Mouse (Mus musculus): ENCODE results near the gene AC161166.1.
A peak's percentile ranks its signal among the peaks of the same experiment; 100 is the strongest.

The AC161166.1 gene

GRCm38 (mm10) chr7:24512355-24512754, at the start of gene AC161166.1:
Gene AC161166.1 (minus strand): TSS chr7:24512455.
- DNase-seq = no peak

GRCm38 (mm10) chr7:24561450-24561849, 49.2 kb upstream of the AC161166.1 start:
- no peak for DNase-seq

- DNase-seq = no peak
Measured at GRCm38 (mm10) chr7:24555786-24556185, 43.5 kb upstream of the AC161166.1 start.

DNA sequence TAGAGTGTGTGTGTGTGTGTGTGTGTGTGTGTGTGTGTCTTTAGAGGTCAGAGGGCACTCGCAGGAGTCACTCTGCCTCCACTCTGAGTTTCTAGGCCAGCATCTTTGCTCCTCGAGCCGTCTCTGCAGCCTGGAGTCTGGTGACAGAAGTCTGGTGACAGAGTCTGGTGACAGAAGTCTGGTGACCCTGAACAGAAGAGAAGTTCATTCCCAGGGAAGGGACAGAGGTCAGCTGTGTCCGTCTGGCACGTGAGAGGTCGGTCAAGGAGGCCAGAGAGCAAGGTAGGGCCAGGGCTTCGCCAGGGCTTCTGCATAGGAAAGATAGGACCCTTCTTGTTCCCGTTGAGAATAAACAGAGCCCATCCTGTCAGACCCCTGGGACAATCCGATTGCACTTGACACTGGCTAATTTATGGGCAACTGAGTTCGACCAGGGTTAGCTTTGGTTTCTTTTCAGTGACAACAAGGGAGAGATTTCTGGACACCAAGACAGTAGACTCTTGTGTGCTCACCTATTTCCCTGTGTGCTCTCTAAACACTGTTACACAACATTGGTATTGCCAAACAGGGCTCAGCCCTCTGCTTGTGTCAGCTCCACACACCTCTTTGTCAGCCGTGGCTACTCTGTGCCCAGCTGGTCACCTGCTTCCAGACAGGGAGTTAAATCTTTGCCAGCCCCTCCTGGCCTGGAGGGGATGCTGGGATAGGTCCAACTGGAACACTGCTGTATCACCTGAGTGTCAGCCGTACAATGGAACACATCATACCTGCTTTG, 39.9 kb upstream of the AC161166.1 start:
- no peak for DNase-seq

DNA sequence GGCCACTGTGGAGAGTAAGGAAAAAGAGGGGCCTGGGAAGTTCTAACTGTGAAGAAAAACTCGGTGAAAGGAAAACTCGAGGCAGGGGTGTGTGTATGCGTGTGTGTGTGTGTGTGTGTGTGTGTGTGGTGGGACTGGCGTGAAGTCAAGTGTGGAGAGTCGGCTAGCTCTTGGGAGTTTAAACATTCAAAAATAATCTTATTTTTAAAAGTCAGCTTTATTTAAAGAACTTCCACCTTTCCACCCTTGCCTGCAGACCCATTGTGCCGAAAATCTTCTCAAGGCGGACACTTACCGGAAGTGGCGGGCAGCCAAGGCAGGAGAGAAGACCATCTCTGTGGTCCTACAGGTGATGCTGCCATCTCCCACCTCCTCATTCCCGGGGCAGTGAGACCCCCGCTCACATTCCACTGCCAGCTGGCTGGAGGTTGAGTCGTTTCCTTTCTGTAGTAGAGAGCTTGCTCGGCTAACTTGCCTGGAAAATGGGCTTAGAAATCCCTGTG, 35.3 kb upstream of the AC161166.1 start:
- DNase-seq = peak in 1 of 2 experiments; percentile 46

GRCm38 (mm10) chr7:24546634-24547389, 34.6 kb upstream of the AC161166.1 start:
- peak; percentile 99 to 100 for DNase-seq

DNA sequence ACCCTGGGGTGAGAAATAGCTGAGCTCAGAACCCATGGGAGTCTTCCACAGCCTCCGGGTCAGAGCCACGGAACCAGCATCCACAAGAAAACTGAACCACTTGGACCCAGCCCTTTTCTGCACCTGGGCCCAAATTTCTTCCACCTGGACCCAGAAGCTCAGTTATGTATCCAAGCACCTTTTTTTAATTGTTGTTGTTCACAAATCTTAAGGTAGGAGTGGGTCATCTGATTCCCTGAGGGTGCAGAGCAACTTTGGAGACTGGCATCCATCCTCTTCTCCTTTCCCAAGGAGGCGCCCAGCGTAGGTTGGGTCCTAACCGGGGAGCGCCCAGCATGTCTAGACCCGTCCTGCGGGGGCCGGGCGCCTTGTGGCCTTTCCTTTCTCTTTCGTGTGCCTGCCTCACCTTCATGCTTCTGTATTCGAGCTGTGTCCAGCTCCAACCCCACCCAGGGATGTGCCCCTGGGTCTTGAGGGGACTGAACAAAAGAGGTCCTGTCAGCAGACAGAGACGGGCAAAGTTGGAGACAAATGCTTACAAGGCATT, 33.9 kb upstream of the AC161166.1 start, which contains the start of the genes Pinlyp and Xrcc1:
Gene Pinlyp (minus strand): TSS at position 51 of the 547 bp plus-strand sequence.
Gene Xrcc1 (plus strand): TSS at position 222 of the 547 bp plus-strand sequence.
- peak in 1 of 2 experiments; percentile 33 for DNase-seq

GRCm38 (mm10) chr7:24544506-24544905, 32.3 kb upstream of the AC161166.1 start:
- no peak for DNase-seq

DNA sequence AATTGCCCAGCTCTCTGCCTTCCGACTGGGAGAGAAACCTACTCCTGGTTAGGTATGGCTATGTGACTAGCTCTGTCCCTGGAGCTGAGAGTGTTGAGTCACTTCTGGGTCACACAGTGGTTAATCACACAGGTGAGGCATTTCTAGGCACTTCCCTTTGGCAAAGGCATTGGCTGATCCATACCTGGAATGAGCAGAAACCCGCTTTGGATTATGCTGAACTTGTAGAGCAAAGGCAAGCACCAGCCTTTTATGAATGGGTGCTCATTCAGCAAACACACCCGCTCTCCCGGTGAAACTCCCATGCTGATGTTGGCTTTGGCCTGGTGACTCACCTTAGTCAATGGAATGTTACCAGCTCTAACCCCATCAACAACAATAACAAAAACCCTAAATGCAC, 27.4 kb upstream of the AC161166.1 start:
- no peak for DNase-seq

DNA sequence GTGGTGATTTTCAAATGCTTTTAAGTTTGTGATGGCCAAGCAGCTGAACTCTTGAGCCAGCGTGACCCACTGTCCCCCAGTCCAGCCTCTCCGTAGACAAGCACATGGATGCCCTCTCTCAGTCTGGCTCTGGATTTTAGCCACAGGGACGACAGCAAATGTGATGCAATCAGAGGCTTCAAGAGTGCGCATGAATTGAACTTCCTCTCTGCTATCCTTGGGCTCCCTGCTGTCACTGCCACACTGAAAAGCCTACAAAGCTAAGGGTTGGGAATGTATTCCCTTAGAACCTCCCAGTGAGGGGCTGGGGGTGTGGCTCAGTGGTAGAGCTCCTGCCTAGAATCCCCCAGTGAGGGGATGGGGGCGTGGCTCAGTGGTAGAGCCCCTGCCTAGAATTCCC, 26.4 kb upstream of the AC161166.1 start:
- DNase-seq = no peak

DNA sequence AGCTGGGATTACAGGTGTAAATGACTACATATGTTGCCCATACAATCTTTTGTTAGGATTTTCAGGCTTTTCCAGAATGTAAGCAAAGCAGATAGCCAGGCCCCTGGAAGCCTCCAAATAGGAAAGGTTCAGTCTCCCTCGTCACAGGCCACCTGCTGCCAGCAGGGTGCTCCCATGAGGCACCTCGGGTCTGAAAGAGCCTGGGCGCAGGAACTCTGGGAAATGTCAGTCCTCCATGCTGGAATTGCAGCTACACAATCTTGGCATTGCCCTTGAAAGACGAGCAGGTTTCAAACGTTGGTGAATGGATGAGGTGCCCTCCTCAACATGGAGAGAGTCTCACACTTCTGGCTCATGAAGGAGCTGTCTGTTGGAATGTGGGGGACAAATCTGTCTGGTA, 25.9 kb upstream of the AC161166.1 start:
- DNase-seq = peak in 1 of 2 experiments; percentile 53

- DNase-seq = peak; percentile 86 to 87
Measured at GRCm38 (mm10) chr7:24537591-24537990, 25.3 kb upstream of the AC161166.1 start.

GRCm38 (mm10) chr7:24537081-24537480, 24.8 kb upstream of the AC161166.1 start:
- DNase-seq = no peak

DNA sequence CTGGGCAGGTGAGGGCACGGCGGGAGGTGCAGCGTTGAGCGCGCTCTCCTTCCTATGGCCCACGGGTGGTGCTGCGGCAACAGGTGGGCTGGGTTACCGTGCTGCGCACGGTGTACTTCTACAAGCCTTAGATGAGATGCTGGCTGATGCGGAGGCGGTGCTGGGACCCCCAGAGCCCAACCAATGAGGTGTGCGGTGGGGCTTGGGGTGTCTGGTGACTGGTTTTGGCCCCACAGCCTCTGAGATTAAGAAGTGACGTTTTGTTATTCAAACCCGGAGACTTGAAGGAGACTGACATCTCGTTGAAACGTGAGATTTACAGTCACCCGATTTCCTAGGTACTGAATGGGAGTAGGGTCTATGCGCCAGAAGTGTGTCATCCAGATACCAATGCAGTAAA, 22.0 kb upstream of the AC161166.1 start:
- DNase-seq = peak in 1 of 2 experiments; percentile 37

DNA sequence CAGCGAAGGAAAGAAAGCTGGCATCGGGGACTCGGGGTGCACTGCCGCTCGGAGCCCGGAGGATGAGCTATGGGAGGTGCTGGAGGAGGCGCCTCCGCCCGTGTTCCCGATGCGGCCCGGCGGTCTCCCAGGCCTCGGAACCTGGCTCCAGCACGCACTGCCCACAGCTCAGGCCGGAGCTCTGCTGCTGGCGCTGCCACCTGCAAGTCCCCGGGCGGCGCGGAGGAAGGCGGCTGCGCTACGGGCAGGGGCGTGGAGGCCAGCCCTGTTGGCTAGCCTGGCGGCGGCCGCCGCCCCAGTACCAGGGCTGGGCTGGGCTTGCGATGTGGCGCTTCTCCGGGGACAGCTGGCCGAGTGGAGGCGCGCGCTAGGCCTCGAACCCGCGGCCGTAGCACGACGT, 21.6 kb upstream of the AC161166.1 start:
- peak in 1 of 2 experiments; percentile 35 for DNase-seq

DNA sequence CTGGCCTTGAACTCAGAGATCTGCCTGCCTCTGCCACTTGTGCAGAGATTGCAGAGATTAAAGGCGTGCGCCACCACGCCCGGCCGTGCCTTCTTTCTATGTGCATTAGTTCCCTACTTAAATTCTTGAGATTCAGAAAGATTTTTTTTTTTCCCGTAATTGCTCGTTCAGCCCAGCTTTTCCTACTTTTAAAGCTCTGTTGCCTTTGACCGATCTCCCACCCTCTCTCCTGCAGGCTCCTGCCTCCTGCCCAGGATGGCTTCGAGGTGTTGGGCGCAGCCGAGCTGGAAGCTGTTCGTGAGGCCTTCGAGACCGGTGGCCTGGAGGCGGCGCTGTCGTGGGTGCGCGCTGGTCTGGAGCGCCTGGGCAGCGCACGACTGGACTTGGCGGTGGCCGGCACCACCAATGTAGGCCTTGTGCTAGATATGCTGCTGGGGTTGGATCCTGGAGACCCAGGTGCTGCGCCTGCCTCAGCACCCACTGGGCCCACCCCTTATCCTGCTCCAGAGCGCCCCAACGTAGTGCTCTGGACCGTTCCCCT, 20.8 kb upstream of the AC161166.1 start:
- DNase-seq = peak in 1 of 2 experiments; percentile 38

GRCm38 (mm10) chr7:24531211-24531971, 19.1 kb upstream of the AC161166.1 start:
- DNase-seq = peak; percentile 87 to 90

- DNase-seq = peak; percentile 98 to 99
Measured at GRCm38 (mm10) chr7:24530062-24530931, 18.0 kb upstream of the AC161166.1 start, which contains the start of gene Irgq. Gene Irgq (plus strand): TSS chr7:24530689.

DNA sequence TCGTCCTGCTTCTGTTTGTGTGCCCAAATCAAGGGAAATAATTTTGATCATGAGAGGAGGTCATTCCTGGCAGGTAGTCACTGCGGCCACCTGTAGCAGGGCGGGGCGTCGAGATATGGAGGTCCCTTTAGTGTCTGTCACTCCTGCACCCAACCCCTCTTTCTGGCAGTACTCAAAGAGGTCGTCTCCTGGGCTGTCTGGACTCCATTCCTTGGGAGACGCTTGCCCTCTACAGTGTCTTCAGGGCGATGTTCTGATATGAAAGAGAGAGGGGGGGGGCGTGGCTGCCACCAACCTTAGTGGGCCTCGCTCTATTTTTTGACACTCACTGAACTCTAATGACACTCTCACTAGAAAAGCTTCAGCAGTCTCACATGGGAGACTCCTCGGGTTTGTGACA, 17.3 kb upstream of the AC161166.1 start:
- peak; percentile 40 to 47 for DNase-seq

DNA sequence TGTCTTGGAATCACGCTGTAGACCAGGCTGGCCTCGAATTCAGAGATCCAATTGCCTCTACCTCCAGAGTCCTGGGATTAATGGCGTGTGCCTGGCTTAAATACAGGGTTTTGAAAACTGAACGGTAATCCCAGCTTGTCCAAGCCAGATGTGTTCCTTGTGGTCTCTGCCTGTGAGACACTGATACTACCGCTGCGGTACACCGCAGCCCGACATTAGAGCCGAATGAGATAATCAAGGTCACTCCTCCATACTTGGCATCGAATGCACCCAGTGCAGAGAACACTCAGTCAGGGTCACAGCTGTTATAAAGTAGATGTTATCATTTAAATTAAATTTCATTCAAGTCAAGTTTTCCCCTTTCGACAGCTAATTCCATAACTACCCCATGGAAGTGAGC, 16.6 kb upstream of the AC161166.1 start:
- DNase-seq = no peak
